Comparison of ENCODE assay signal across 9 mouse cellular contexts in genomic region chr7:112528582-112529360, GRCm38 (mm10).
DNase-seq lines count a peak whose midpoint lies in the region; ATAC-seq and TF ChIP-seq lines count a peak whose summit lies in the region.
"Had no signal": no experiment of that assay in that cellular context is flagged by ENCODE, and none has a peak within 500 bp of the region (broad histone marks: within the 10 kb centered on the region; RNA-seq: fewer than 3 reads in every experiment).

No protein-coding gene starts in this region.

- H3K27me3 ChIP-seq in heart, embryonic 10.5 days (ENCODE audit: insufficient read depth, poor library complexity, severe bottlenecking), result no peaks in the 10 kb centered on the region
- no peaks in the 10 kb centered on the region for H3K27me3 ChIP-seq in hindbrain, postnatal 0 days (ENCODE audit: insufficient read depth, low read length)
- H3K27me3 ChIP-seq in limb, embryonic 15.5 days, result no peaks in the 10 kb centered on the region
- no peaks in the 10 kb centered on the region; the same call in 1 of the 2 replicates for H3K27me3 ChIP-seq in cerebellum, adult 2 months (ENCODE audit: control insufficient read depth, insufficient read depth, low read length)

- TF ChIP-seq POLR2A in cerebellum, adult 2 months (IDR thresholded peaks at IDR 0.05; ENCODE audit: borderline replicate concordance, insufficient read depth, low read length), result no peak

- ATAC-seq in hindbrain, postnatal 0 days, result peak; percentile 63; the same call in 1 of the 2 replicates
- peak; percentile 60; the same call in 1 of the 2 replicates for ATAC-seq in limb, embryonic 15.5 days (ENCODE audit: insufficient number of reproducible peaks, low FRiP score, low TSS enrichment, low read depth)

- 0 out of 2 replicates have a peak, but pooled peaks cover 5% of the 10 kb centered on the region for H3K36me3 ChIP-seq in heart, embryonic 10.5 days
- no peaks in the 10 kb centered on the region for H3K36me3 ChIP-seq in hindbrain, postnatal 0 days (ENCODE audit: insufficient read depth, low read length)
- no peaks in the 10 kb centered on the region for H3K36me3 ChIP-seq in limb, embryonic 15.5 days

- H3K4me3 ChIP-seq in heart, embryonic 10.5 days, result no peak overlapping the region
- no peak overlapping the region for H3K4me3 ChIP-seq in hindbrain, postnatal 0 days (ENCODE audit: low read length)
- no peak overlapping the region for H3K4me3 ChIP-seq in limb, embryonic 15.5 days
- no peak overlapping the region for H3K4me3 ChIP-seq in cerebellum, adult 2 months (replicated peaks; ENCODE audit: insufficient read depth, low read depth, low read length)

- no peak overlapping the region for H3K4me2 ChIP-seq in hindbrain, postnatal 0 days (ENCODE audit: low read depth, low read length)
- H3K4me2 ChIP-seq in limb, embryonic 15.5 days, result no peak overlapping the region

- DNase-seq in heart, adult 11 months, result peak; percentile 95
- DNase-seq in heart, embryonic 10.5 days (ENCODE audit: low spot score), result no peak
- peak; percentile 15 for DNase-seq in adrenal gland, adult 8-10 months
- peak; percentile 68 for DNase-seq in hindbrain, postnatal 0 days (ENCODE audit: low spot score)
- no peak for DNase-seq in right cerebral cortex, postnatal 10 days (ENCODE audit: low spot score in 2 of 2)
- no peak for DNase-seq in cerebellum, adult 2 months
- no peak for DNase-seq in left cerebral cortex, postnatal 14 days (ENCODE audit: low spot score in 2 of 2)

- TF ChIP-seq CTCF in hindbrain, postnatal 0 days (IDR thresholded peaks at IDR 0.05; ENCODE audit: low read depth), result no peak
- TF ChIP-seq CTCF in cerebellum, adult 2 months (IDR thresholded peaks at IDR 0.05; ENCODE audit: borderline replicate concordance, insufficient read depth, low read depth, low read length), result no peak

- no peak overlapping the region for H3K27ac ChIP-seq in heart, embryonic 10.5 days
- H3K27ac ChIP-seq in hindbrain, postnatal 0 days, result no peak overlapping the region
- H3K27ac ChIP-seq in limb, embryonic 15.5 days, result peak overlapping the region; percentile 52
- H3K27ac ChIP-seq in cerebellum, adult 2 months (ENCODE audit: insufficient read depth, low read length), result no peak overlapping the region
- H3K27ac ChIP-seq: liver, embryonic 14.5 days had no signal

- no peak overlapping the region for H3K9ac ChIP-seq in hindbrain, postnatal 0 days (replicated peaks; ENCODE audit: low read length)
- H3K9ac ChIP-seq in limb, embryonic 15.5 days, result no peak overlapping the region
- H3K9ac ChIP-seq: liver, embryonic 14.5 days had no signal

- peaks cover 37% of the 10 kb centered on the region for H3K4me1 ChIP-seq in heart, embryonic 10.5 days
- H3K4me1 ChIP-seq in hindbrain, postnatal 0 days (ENCODE audit: insufficient read depth, low read length), result no peaks in the 10 kb centered on the region
- H3K4me1 ChIP-seq in limb, embryonic 15.5 days, result peaks cover 26% of the 10 kb centered on the region
- peaks cover 4% of the 10 kb centered on the region for H3K4me1 ChIP-seq in cerebellum, adult 2 months (ENCODE audit: control insufficient read depth, insufficient read depth, low read length)

- H3K9me3 ChIP-seq in heart, embryonic 10.5 days, result no peaks in the 10 kb centered on the region
- no peaks in the 10 kb centered on the region for H3K9me3 ChIP-seq in hindbrain, postnatal 0 days (ENCODE audit: low read length)
- no peaks in the 10 kb centered on the region for H3K9me3 ChIP-seq in limb, embryonic 15.5 days

- WGBS in heart, embryonic 10.5 days, result 62% methylated on average over 6 of the region's 6 CpGs
- 27% methylated on average over 6 of the region's 6 CpGs for WGBS in hindbrain, postnatal 0 days
- WGBS in limb, embryonic 15.5 days, result 12% methylated on average over 6 of the region's 6 CpGs
- 49% methylated on average over 6 of the region's 6 CpGs for WGBS in cerebellum, adult 2 months

- intact Hi-C loops in left cerebral cortex, postnatal 14 days (cut with DNase I), result no loop called here

Comparison
In these comparisons a context has a peak if more than half of its experiments do, and no peak if none do; other contexts are left out.
1. DNase-seq: peak in heart, adult 11 months (single experiment), adrenal gland, adult 8-10 months (single experiment) and hindbrain, postnatal 0 days (single experiment); none in heart, embryonic 10.5 days (single experiment), right cerebral cortex, postnatal 10 days (0 of 2), cerebellum, adult 2 months (0 of 2) and left cerebral cortex, postnatal 14 days (0 of 2).